Mouse (Mus musculus) lung, embryonic 14.5 days (tissue): ENCODE results near the gene Cacna2d1. TPM values are rescaled to one million over a fixed set of nuclear protein-coding genes. Genes with fewer than 3 reads are reported as not detected.

Source experiments
- ATAC-seq: fragments of 200-750 bp; cut with Nextera tagmentation; 2 replicates; pipeline ENCODE4 v1.8.0; 2017; ENCODE audit warnings: mild to moderate bottlenecking, moderate TSS enrichment, moderate library complexity; ENCODE audit not compliant: insufficient read depth
- DNase-seq: peaks from one replicate; pipeline ENCODE4 v3.0.0-alpha.2; 2015
- H3K27ac ChIP-seq: fragments of 300-500 bp; sonication (generic); 2 replicates; pipeline ENCODE4 v1.5.1; 2014; ENCODE audit warnings: low read depth, mild to moderate bottlenecking, moderate library complexity
- H3K27me3 ChIP-seq: fragments of 300-500 bp; sonication (generic); 2 replicates; pipeline ENCODE4 v1.6.1; 2014; ENCODE audit warnings: low read length, control low read depth; ENCODE audit not compliant: insufficient read depth
- H3K36me3 ChIP-seq: fragments of 300-500 bp; sonication (generic); 2 replicates; pipeline ENCODE4 v1.6.1; 2014; ENCODE audit warnings: control low read depth; ENCODE audit not compliant: insufficient read depth
- H3K4me1 ChIP-seq: fragments of 300-500 bp; sonication (generic); 2 replicates; pipeline ENCODE4 v1.6.1; 2014; ENCODE audit warnings: antibody characterized with exemption, control low read depth; ENCODE audit not compliant: insufficient read depth
- H3K4me2 ChIP-seq: fragments of 300-500 bp; sonication (generic); 2 replicates; pipeline ENCODE4 v1.6.1; 2014; ENCODE audit warnings: mild to moderate bottlenecking
- H3K4me3 ChIP-seq: fragments of 300-500 bp; sonication (generic); 2 replicates; pipeline ENCODE4 v1.5.1; 2014; ENCODE audit warnings: low read depth, low read length
- H3K9ac ChIP-seq: fragments of 300-500 bp; sonication (generic); 2 replicates; pipeline ENCODE4 v1.6.1; 2014
- H3K9me3 ChIP-seq: fragments of 300-500 bp; sonication (generic); 2 replicates; pipeline ENCODE4 v1.6.1; 2016; ENCODE audit warnings: low read depth, low read length, control low read depth
- CTCF ChIP-seq: IDR thresholded peaks from 2 replicates; pipeline ENCODE4 v1.5.1; 2016; ENCODE audit warnings: antibody characterized with exemption, low read depth
- WGBS: fragments of 180-500 bp; shearing (Covaris S2); extraction: QIAGEN DNeasy Blood & Tissue Kit; methylation state at CpG from one replicate; pipeline ENCODE4 v1.1.7; 2014; 5-methylcytosine and 5-hydroxymethylcytosine counted together
- polyA plus RNA-seq: library from polyadenylated mRNA; unstranded; fragments of >200 nt; fragmentation: Nextera tagmentation; extraction: Ambion mirVana; gene quantifications from 2 replicates; pipeline ENCODE4 v1.2.1, GENCODE M21; 2014

Gene Cacna2d1
- polyA plus RNA-seq, 1 experiment from 2014 or later: 15.6 TPM

DNA sequence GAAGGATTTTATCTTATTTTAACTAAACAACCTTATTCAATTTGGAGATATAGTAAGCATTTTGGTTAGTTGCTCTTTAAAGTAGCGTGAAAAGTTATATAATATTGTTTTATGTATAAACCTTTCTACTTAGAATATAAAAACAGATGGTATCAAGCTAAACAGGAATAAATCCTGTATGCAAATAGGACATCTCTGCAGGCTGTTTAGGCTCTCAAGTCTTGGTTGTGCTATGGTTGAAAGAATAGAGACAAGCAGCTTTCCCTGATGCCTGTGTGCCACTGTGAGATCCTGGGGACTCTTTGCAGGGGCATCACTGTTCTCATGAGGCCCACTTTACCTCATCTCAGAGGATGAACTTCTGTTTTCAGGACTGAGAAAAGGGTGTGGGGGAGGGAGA, 179.4 kb downstream of the Cacna2d1 start:
- H3K4me1 ChIP-seq: no peaks in the 10 kb centered on the region
- 73% methylated on average over 1 of the region's 1 CpGs for WGBS
- H3K27ac ChIP-seq: no peak overlapping the region
- H3K36me3 ChIP-seq: no peaks in the 10 kb centered on the region
- no peak overlapping the region for H3K9ac ChIP-seq
- no peak overlapping the region for H3K4me2 ChIP-seq
- H3K4me3 ChIP-seq: no peak overlapping the region
- no peaks in the 10 kb centered on the region for H3K9me3 ChIP-seq
- DNase-seq (no peak), ATAC-seq (no peak)
- no peak for TF ChIP-seq CTCF
- H3K27me3 ChIP-seq: no peaks in the 10 kb centered on the region

DNA sequence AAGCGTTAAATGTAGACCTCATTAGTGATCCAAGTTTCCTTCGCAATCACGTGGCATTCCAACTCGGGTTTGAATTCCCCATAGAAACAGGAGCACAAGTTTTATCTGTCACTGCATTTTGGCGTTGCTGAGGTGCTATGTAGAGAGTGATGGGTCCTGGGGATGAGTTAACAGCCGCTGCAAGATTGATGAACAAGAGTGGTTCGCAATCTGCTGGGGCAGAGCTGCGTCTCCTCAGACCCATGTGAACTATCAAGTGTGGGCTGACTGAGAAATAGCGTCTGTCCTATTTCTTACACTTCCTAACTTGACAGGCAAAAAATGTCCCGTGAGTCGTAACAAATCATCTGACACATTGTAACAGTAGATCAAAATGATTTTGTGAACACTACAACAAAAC, 186.8 kb downstream of the Cacna2d1 start:
- 54% methylated on average over 11 of the region's 11 CpGs for WGBS
- Histone ChIP-seq H3K27me3 (no peaks in the 10 kb centered on the region), H3K4me1 (no peaks in the 10 kb centered on the region), H3K4me2 (no peak overlapping the region), H3K9ac (no peak overlapping the region), H3K9me3 (no peaks in the 10 kb centered on the region), H3K27ac (no peak overlapping the region), H3K36me3 (no peaks in the 10 kb centered on the region), H3K4me3 (no peak overlapping the region)
- ATAC-seq (no peak), DNase-seq (no peak)
- no peak for TF ChIP-seq CTCF

DNA sequence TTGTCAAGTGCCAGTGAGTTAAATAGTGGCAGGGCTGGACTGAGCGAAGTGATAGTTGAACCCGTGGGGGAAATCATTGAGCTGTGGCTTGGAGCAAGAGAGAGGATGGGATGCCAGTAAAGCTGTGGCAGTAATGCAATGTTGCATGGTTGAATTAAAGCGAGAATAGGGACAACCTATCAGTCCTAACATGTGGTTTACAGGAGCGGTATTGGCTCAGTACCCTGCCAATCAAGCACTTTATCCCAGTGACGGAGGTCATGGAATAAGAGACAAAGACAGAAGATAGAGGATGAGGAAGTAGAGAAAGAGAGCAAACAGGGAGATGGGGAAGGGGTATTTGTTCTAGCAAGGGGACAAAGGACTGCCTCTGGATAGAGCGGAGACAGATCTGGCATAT, 187.6 kb downstream of the Cacna2d1 start:
- H3K4me3 ChIP-seq: no peak overlapping the region
- no peaks in the 10 kb centered on the region for H3K36me3 ChIP-seq
- TF ChIP-seq CTCF: no peak
- no peak overlapping the region for H3K27ac ChIP-seq
- no peaks in the 10 kb centered on the region for H3K27me3 ChIP-seq
- no peaks in the 10 kb centered on the region for H3K4me1 ChIP-seq
- 85% methylated on average over 6 of the region's 6 CpGs for WGBS
- no peaks in the 10 kb centered on the region for H3K9me3 ChIP-seq
- H3K9ac ChIP-seq: no peak overlapping the region
- no peak overlapping the region for H3K4me2 ChIP-seq
- no peak for ATAC-seq
- DNase-seq: no peak

DNA sequence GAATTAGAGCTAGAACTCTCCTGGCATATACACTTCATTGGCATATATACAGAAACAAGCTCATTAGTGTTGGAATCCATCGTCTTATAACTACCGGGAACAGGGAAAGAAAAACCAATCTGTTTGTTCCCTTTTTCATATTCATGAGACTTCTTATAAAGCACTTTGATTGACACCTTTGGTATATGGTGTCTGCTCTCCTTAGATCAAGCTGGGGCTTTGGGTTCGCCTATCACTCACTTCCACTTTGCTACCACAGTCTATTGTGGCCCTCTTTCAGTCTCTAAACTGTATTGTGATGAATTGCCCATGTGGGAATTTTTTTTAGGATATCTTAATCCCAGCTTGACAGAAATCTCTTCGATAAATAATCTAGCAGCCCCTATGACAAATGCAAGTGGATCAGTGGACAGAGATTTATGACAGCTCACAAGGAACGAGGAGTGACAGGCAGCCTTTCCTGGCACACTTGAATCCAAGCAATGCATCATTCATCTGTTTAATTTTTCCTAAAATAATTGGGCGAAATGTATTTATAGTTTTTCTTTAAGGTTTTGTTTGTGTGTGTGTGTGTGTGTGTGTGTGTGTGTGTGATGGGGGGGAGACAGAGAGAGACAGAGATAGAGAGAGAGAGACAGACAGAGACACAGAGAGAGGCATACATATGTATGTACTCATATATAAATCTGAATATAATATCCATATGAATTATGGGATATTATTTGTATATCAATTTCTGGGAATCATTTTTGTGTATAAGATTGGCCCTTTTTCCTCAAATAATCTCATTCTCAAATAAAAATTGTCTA, 200.0 kb downstream of the Cacna2d1 start:
- H3K4me2 ChIP-seq: no peak overlapping the region
- H3K27ac ChIP-seq: no peak overlapping the region
- DNase-seq (no peak), ATAC-seq (no peak)
- no peaks in the 10 kb centered on the region for H3K9me3 ChIP-seq
- WGBS: 73% methylated on average over 6 of the region's 6 CpGs
- H3K4me1 ChIP-seq: no peaks in the 10 kb centered on the region
- TF ChIP-seq CTCF: no peak
- H3K27me3 ChIP-seq: no peaks in the 10 kb centered on the region
- H3K36me3 ChIP-seq: no peaks in the 10 kb centered on the region
- no peak overlapping the region for H3K9ac ChIP-seq
- no peak overlapping the region for H3K4me3 ChIP-seq

DNA sequence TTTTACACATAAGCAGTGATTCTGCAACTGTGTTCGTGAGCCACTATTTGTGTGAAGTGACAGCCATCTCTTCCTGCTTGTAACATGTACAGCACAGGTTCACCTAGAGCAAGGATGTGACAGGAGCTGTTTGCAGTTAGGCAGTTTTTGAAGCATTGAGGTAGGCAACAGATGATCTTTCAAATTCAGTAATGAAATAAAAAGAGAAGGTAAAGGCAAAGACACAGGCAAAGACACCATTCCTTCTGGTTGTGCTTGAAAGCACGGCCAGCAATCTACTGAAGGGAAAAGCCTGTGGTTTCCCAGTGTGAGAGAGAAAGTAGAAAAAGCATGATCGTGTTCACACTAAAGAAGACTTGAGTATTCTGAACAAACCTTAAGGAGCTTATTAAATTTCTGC, 201.5 kb downstream of the Cacna2d1 start:
- Histone ChIP-seq H3K36me3 (no peaks in the 10 kb centered on the region), H3K4me1 (no peaks in the 10 kb centered on the region), H3K4me2 (no peak overlapping the region), H3K4me3 (no peak overlapping the region), H3K27ac (no peak overlapping the region), H3K27me3 (no peaks in the 10 kb centered on the region), H3K9me3 (no peaks in the 10 kb centered on the region), H3K9ac (no peak overlapping the region)
- 77% methylated on average over 3 of the region's 3 CpGs for WGBS
- DNase-seq: no peak
- no peak for ATAC-seq
- no peak for TF ChIP-seq CTCF

DNA sequence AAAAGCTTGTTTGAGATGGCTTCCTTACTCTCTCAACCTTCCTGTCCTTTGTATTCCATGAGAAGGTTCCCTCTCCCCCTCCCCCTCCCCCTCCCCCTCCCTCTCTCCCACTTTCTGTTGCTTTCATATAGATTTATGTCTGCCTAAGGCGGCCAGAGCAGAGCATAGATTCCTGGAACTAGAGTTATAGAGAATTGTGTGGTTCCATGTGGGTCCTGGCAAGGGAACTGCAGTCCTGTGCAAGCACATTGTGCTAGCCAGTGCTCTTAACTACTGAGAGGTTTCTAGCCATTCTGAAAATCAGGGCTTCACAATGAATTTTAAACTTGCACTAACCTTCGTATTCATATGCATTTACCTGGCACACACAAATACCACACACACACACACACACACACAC, 202.3 kb downstream of the Cacna2d1 start:
- Histone ChIP-seq H3K9ac (no peak overlapping the region), H3K27ac (no peak overlapping the region), H3K4me2 (no peak overlapping the region), H3K4me3 (no peak overlapping the region), H3K9me3 (no peaks in the 10 kb centered on the region), H3K27me3 (no peaks in the 10 kb centered on the region), H3K4me1 (no peaks in the 10 kb centered on the region), H3K36me3 (no peaks in the 10 kb centered on the region)
- no peak for TF ChIP-seq CTCF
- no peak for ATAC-seq
- DNase-seq: no peak
- WGBS: 70% methylated on average over 2 of the region's 2 CpGs

DNA sequence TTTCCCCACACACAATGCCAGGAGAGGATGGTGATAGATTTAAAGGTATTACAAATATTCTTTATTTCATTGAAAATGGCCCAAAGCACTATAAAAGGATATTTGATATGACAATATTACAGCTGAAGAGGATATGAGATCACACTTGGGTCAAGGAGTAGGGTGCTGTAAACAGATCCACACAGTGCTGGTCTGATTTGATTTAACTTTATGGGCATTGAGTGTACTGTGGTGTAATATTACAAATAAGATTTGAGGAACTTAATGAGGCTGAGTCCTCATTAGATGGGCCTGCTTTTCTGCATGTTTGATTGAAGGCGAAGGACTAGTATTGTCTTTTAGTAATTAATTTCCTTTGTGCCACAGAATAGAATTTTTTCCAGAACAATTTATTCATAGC, 212.1 kb downstream of the Cacna2d1 start:
- WGBS: 87% methylated on average over 1 of the region's 1 CpGs
- Histone ChIP-seq H3K27ac (no peak overlapping the region), H3K4me2 (no peak overlapping the region), H3K36me3 (no peaks in the 10 kb centered on the region), H3K4me3 (no peak overlapping the region), H3K9ac (no peak overlapping the region), H3K27me3 (no peaks in the 10 kb centered on the region), H3K9me3 (no peaks in the 10 kb centered on the region), H3K4me1 (no peaks in the 10 kb centered on the region)
- no peak for TF ChIP-seq CTCF
- DNase-seq (no peak), ATAC-seq (no peak)
